Mouse (Mus musculus) megakaryocyte, embryonic 14.5 days (primary cell): ENCODE results near the gene Prdm11.

ENCODE experiments used
- FLI1 ChIP-seq: IDR thresholded peaks from 2 replicates; pipeline ENCODE4 v1.6.1; 2012; ENCODE audit warnings: low read length, inconsistent platforms, mixed read lengths
- GATA1 ChIP-seq: IDR thresholded peaks from 3 replicates; pipeline ENCODE4 v1.6.1; 2012; ENCODE audit warnings: mixed read lengths, low read length, inconsistent platforms, borderline replicate concordance

DNA sequence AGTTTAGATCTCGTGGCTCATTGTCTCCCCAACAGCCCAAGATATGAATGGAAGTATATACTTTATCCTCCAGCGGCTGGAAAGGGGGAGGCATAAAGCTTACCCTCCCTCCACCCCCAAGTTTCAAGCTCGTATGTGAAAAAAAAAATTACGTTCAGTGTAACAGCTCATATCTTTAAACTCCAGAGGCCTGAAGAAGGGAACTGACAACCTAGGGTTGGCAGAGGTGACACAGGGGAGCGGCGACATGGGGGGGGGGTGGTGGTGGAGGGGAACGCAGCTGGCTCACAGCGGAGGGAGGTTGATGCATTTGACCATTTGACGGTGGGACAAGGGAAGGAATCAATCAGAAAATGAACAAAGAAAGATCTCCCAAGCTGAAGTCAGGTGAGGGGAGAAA is 74.9 kb downstream of the Prdm11 start:
- TF ChIP-seq FLI1 (no peak), GATA1 (no peak)
